Mouse (Mus musculus) heart, adult 9 months (tissue): ENCODE results near the gene Tnfrsf17.
A peak's percentile ranks its signal among the peaks of the same experiment; 100 is the strongest.
"Not testable (repeated sequence)": the region's sequence is repeated elsewhere in the genome, so short reads cannot be mapped to it uniquely, and the experiment has no call there.

ENCODE experiments used
- DNase-seq, 2 experiments: peaks; one replicate each; pipeline ENCODE4 v3.0.0; 2022; ENCODE audit warnings: low spot score in 2 of 2

The Tnfrsf17 gene

GRCm38 (mm10) chr16:11313512-11313911 is at the start of gene Tnfrsf17:
TSS of gene Tnfrsf17 (plus strand) at chr16:11313812.
- DNase-seq: no peak

- DNase-seq: no peak
Measured at GRCm38 (mm10) chr16:11266556-11266955, 47.1 kb upstream of the Tnfrsf17 start.

DNA sequence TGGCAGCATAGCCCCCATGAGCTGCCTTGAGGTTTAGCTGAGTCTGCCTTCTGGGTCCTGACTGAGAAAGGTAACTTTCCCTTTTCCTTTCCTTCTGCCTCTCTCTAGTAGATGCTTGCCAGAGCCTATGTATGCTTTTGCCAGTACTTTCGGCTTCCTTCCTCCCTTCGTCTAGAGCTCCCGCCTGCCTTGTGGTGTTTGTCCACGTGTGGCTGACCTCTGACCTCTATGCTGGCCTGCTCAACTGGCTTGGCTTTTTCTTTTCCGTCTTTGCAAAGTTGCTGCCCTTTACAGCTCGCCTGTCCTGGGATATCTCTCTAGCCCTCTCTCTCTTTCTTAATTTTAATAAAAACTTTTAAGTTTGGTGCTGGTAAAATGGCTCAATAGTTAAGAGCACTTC is 43.8 kb upstream of the Tnfrsf17 start:
- no peak for DNase-seq

DNA sequence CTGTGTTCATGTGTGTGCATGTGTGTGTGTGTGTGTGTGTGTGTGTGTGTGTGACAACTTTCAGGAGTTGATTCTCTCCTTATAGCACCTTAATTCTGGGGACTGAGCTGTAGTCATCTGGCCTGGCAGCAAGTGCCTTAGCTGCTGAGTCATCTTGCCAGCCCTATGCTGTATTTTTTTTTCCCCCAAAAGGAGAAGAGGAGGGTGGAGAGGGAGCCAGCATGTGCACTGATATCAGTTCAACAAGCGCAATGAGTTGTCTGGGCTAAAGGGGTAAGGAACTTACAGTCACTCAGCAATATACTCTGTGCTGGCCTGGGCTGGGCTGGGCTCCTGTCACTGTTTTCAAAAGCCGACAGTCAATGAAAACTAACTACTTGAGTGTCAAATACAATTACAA is 43.0 kb upstream of the Tnfrsf17 start:
- DNase-seq: no peak

DNA sequence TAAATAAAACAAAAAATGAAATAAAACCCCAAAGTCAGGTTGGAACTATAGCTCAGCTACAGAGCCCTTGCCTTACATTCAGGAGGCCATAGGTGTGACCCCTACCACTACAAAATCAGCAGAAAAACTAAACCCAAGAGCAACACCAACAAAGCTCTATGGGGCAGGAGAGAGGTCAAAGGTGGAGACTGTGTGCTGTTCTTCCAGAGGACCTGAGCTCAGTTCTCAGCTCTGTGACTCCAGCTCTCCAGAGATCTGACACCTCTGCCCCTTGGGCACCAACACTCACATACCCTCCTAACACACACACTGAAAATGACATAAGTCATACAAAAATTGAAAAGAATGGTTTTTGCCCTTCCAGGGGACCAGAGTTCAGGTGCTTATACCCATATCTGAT is 42.5 kb upstream of the Tnfrsf17 start:
- DNase-seq: no peak

- no peak for DNase-seq
Measured at GRCm38 (mm10) chr16:11276888-11277287, 36.7 kb upstream of the Tnfrsf17 start.

DNA sequence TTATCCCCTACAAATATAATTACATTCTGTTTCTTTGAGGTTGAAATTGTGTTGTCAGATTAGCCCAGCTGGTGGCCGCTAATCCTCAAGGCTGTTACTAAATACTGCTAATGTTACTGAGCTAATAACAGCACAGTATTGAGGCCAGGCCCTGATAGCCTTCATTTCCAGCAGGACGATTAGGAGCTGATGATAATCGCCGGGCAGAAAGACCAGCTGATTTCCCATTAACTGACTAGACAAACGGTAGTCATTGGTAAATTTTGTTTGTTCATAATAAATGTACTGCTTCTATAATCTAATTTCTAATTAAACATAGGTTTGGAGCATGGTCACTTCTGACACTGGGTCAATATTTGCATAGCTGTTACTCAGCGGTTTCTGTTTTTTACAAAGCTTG is 34.8 kb upstream of the Tnfrsf17 start:
- DNase-seq: no peak

- peak; percentile 5 to 33 for DNase-seq
Measured at GRCm38 (mm10) chr16:11282655-11283232, 30.9 kb upstream of the Tnfrsf17 start.

GRCm38 (mm10) chr16:11284881-11285280 is 28.7 kb upstream of the Tnfrsf17 start:
- no peak for DNase-seq

GRCm38 (mm10) chr16:11285949-11286348 is 27.7 kb upstream of the Tnfrsf17 start:
- no peak for DNase-seq

- not testable (repeated sequence) for DNase-seq
Measured at GRCm38 (mm10) chr16:11288873-11289272, 24.7 kb upstream of the Tnfrsf17 start.

DNA sequence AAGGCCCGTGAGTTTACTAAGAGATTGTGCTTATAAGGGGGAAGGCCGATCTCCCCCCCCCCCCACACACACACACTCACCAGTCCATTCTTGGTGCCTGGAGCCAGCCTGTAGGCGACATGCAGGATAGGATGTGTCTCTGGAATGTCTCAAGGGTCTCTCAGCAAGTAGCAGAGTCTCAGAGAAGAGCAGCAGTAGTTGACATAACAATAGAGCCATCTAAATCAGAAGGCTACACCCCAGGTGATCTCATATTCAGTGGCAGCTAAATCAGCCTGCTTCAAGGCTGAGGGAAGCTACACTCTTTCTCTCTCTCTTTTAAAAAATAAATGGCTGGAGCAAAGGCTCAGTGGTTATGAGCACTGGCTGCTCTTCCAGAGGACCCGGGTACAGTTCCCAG is 18.0 kb upstream of the Tnfrsf17 start:
- not testable (repeated sequence) for DNase-seq

- DNase-seq: not testable (repeated sequence)
Measured at GRCm38 (mm10) chr16:11297700-11298099, 15.9 kb upstream of the Tnfrsf17 start.

DNA sequence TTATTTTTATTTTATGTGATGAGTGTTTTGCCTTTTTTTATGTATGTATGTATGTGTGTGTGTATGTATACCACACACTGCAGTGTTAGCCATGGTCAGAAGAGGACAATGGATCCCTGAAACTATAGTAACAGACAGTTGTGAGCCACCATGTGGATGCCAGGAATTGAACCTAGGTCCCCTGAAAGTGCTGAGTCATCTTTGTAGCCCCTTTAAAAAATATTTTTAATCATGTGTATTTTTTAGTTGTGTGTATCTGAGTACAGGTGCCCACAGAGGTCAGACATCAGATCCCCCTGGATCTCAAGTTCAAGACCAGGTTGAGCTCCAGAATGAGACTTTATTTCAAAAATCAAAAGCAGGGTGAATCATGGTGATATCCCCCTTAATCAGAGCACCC is 9.9 kb upstream of the Tnfrsf17 start:
- DNase-seq: no peak

- no peak for DNase-seq
Measured at GRCm38 (mm10) chr16:11305531-11305930, 8.1 kb upstream of the Tnfrsf17 start.

DNA sequence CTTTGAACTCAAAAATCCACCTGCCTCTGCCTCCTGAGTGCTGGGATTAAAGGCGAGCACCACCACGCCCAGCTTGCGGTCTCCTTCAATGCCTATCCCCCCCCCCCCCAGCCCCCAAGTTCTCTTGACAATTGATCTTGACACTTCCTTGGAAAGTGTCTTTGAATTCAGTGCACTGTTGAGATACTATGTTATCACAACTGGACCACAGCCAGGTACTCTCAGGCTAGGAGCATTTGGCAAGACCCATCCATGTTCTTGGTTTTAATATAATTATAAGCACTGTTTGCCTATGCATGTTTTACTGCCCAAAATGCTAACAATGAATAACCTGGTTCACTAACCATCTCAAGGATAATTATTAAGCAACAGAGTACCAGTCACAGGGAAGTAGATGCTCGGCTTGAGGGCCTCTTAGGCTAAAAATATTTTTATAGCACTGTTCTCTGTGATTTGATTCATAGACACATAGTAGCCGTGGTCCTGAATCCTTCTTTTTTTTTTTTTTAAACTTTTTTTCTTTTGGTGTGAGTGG is 2.2 kb downstream of the Tnfrsf17 start:
- DNase-seq: no peak

DNA sequence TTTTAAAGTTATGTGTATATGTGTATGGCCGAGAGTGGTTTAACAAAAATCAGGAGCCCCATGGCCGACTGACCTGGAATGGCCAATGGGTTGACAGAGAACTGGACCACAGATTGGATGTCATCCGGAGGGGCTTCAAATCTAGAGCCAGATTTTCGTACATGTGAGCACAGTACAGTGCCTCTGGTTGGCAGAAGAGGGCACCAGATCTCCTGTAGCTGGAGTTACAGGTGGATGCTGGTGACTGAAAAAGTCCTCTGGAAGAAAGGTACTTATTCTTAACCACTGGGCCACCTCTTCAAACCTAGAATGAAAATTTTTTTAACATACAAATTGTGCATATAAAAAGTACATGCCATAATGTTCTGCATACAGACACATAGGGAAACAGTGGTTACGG is 3.1 kb downstream of the Tnfrsf17 start:
- no peak for DNase-seq

GRCm38 (mm10) chr16:11317324-11317723 is 3.7 kb downstream of the Tnfrsf17 start:
- DNase-seq: peak in 1 of 2 experiments; percentile 56

- DNase-seq: peak; percentile 94 to 97
Measured at GRCm38 (mm10) chr16:11322409-11323323, 9.1 kb downstream of the Tnfrsf17 start, which contains the start of gene Snx29. TSS of gene Snx29 (plus strand) at chr16:11322908.

GRCm38 (mm10) chr16:11323324-11324051 is 9.9 kb downstream of the Tnfrsf17 start:
- peak; percentile 19 to 24 for DNase-seq

- no peak for DNase-seq
Measured at GRCm38 (mm10) chr16:11330081-11330800, 16.6 kb downstream of the Tnfrsf17 start.
